Mouse (Mus musculus) midbrain, embryonic 13.5 days (tissue): Measurements from ENCODE around the gene Mex3a. TPM values are rescaled to one million over a fixed set of nuclear protein-coding genes. Genes with fewer than 3 reads are reported as not detected.

Experiments
- ATAC-seq: fragments of 200-750 bp; cut with Nextera tagmentation; 2 replicates; pipeline ENCODE4 v1.8.0; 2017; ENCODE audit warnings: mild to moderate bottlenecking, moderate TSS enrichment, moderate library complexity
- H3K27ac ChIP-seq: fragments of 300-500 bp; sonication (generic); 2 replicates; pipeline ENCODE4 v1.5.1; 2015; ENCODE audit warnings: inconsistent platforms, mild to moderate bottlenecking, moderate library complexity
- H3K27me3 ChIP-seq: fragments of 300-500 bp; sonication (generic); 2 replicates; pipeline ENCODE4 v1.6.1; 2015; ENCODE audit warnings: mild to moderate bottlenecking, inconsistent platforms
- H3K36me3 ChIP-seq: fragments of 300-500 bp; sonication (generic); 2 replicates; pipeline ENCODE4 v1.6.1; 2015; ENCODE audit warnings: mild to moderate bottlenecking, inconsistent platforms
- H3K4me1 ChIP-seq: fragments of 300-500 bp; sonication (generic); replicated peaks from 2 replicates; pipeline ENCODE4 v1.6.1; 2015; ENCODE audit warnings: inconsistent platforms
- H3K4me2 ChIP-seq: fragments of 300-500 bp; sonication (generic); replicated peaks from 2 replicates; pipeline ENCODE4 v1.6.1; 2015; ENCODE audit warnings: moderate library complexity, mild to moderate bottlenecking, inconsistent platforms
- H3K4me3 ChIP-seq: fragments of 300-500 bp; sonication (generic); replicated peaks from 2 replicates; pipeline ENCODE4 v1.5.1; 2015; ENCODE audit warnings: mild to moderate bottlenecking, inconsistent platforms
- H3K9ac ChIP-seq: fragments of 300-500 bp; sonication (generic); replicated peaks from 2 replicates; pipeline ENCODE4 v1.6.1; 2015; ENCODE audit warnings: mild to moderate bottlenecking, inconsistent platforms
- H3K9me3 ChIP-seq: fragments of 300-500 bp; sonication (generic); 2 replicates; pipeline ENCODE4 v1.6.1; 2016; ENCODE audit warnings: mild to moderate bottlenecking, inconsistent platforms
- WGBS: fragments of 180-500 bp; shearing (Covaris S2); methylation state at CpG from one replicate; pipeline ENCODE4 v1.1.7; 2015; 5-methylcytosine and 5-hydroxymethylcytosine counted together
- polyA plus RNA-seq: library from polyadenylated mRNA; unstranded; fragments of >200 nt; fragmentation: Nextera tagmentation; extraction: Ambion mirVana; gene quantifications from 2 replicates; pipeline ENCODE4 v1.2.1, GENCODE M21; 2015

The Mex3a gene
- 49.5 and 51.5 TPM in 2 replicates for polyA plus RNA-seq

- Histone ChIP-seq H3K27me3 (no peaks in the 10 kb centered on the region), H3K4me2 (peak within 1 kb of the TSS; percentile 89), H3K9me3 (no peaks in the 10 kb centered on the region), H3K9ac (peak within 1 kb of the TSS; percentile 100), H3K27ac (peak within 1 kb of the TSS; percentile 99), H3K4me1 (peaks cover 66% of the 10 kb centered on the region), H3K4me3 (peak within 1 kb of the TSS; percentile 94), H3K36me3 (peaks cover 17% of the 10 kb centered on the region)
- WGBS: 2% methylated on average over 12 of the region's 31 CpGs
- ATAC-seq: no peak
Measured at GRCm38 (mm10) chr3:88532299-88532674, at the start of gene Mex3a. Mex3a (plus strand) TSS chr3:88532395.

GRCm38 (mm10) chr3:88483141-88483540 is 49.1 kb upstream of the Mex3a start:
- WGBS: 72% methylated on average over 8 of the region's 8 CpGs
- no peak overlapping the region for H3K27ac ChIP-seq
- no peaks in the 10 kb centered on the region for H3K9me3 ChIP-seq
- peak; percentile 29; the same call in 1 of the 2 replicates for ATAC-seq
- peaks cover 10% of the 10 kb centered on the region; the same call in 1 of the 2 replicates for H3K36me3 ChIP-seq
- no peak overlapping the region for H3K4me3 ChIP-seq
- no peak overlapping the region for H3K4me2 ChIP-seq
- H3K9ac ChIP-seq: 0 out of 2 replicates have a peak overlapping the region, but pooled peaks have one; percentile 2
- H3K4me1 ChIP-seq: peaks cover 10% of the 10 kb centered on the region
- peaks cover 68% of the 10 kb centered on the region for H3K27me3 ChIP-seq

GRCm38 (mm10) chr3:88483621-88484020 is 48.6 kb upstream of the Mex3a start:
- Histone ChIP-seq H3K9ac (0 out of 2 replicates have a peak overlapping the region, but pooled peaks have one; percentile 2), H3K27ac (no peak overlapping the region), H3K27me3 (peaks cover 68% of the 10 kb centered on the region), H3K4me1 (peaks cover 15% of the 10 kb centered on the region), H3K36me3 (peaks cover 10% of the 10 kb centered on the region; the same call in 1 of the 2 replicates), H3K4me2 (no peak overlapping the region), H3K9me3 (no peaks in the 10 kb centered on the region), H3K4me3 (no peak overlapping the region)
- peak; percentile 74 for ATAC-seq
- 4% methylated on average over 5 of the region's 5 CpGs for WGBS

GRCm38 (mm10) chr3:88484597-88485316 is 47.4 kb upstream of the Mex3a start:
- peak overlapping the region; percentile 18 for H3K4me3 ChIP-seq
- no peak overlapping the region for H3K27ac ChIP-seq
- H3K4me1 ChIP-seq: peaks cover 17% of the 10 kb centered on the region
- H3K36me3 ChIP-seq: peaks cover 10% of the 10 kb centered on the region; the same call in 1 of the 2 replicates
- H3K4me2 ChIP-seq: peak overlapping the region; percentile 44
- peak overlapping the region; percentile 32; the same call in 1 of the 2 replicates for H3K9ac ChIP-seq
- no peak for ATAC-seq
- H3K27me3 ChIP-seq: peaks cover 68% of the 10 kb centered on the region
- 14% methylated on average over 39 of the region's 39 CpGs for WGBS
- H3K9me3 ChIP-seq: no peaks in the 10 kb centered on the region

- H3K27me3 ChIP-seq: peaks cover 63% of the 10 kb centered on the region
- WGBS: 80% methylated on average over 5 of the region's 5 CpGs
- peaks cover 10% of the 10 kb centered on the region; the same call in 1 of the 2 replicates for H3K36me3 ChIP-seq
Measured at GRCm38 (mm10) chr3:88486043-88486442, 46.2 kb upstream of the Mex3a start.

GRCm38 (mm10) chr3:88486887-88487286 is 45.3 kb upstream of the Mex3a start:
- WGBS: 72% methylated on average over 4 of the region's 4 CpGs
- Histone ChIP-seq H3K36me3 (peaks cover 10% of the 10 kb centered on the region; the same call in 1 of the 2 replicates), H3K4me3 (no peak overlapping the region), H3K27ac (no peak overlapping the region), H3K4me2 (no peak overlapping the region), H3K9me3 (no peaks in the 10 kb centered on the region), H3K4me1 (peaks cover 17% of the 10 kb centered on the region), H3K9ac (no peak overlapping the region), H3K27me3 (peaks cover 58% of the 10 kb centered on the region)
- ATAC-seq: no peak

More at GRCm38 (mm10) chr3:88486043-88486442, 46.2 kb upstream of the Mex3a start:
- no peaks in the 10 kb centered on the region for H3K9me3 ChIP-seq
- no peak for ATAC-seq
- no peak overlapping the region for H3K9ac ChIP-seq
- peaks cover 17% of the 10 kb centered on the region for H3K4me1 ChIP-seq
- H3K27ac ChIP-seq: no peak overlapping the region
- H3K4me2 ChIP-seq: no peak overlapping the region
- no peak overlapping the region for H3K4me3 ChIP-seq

- H3K4me1 ChIP-seq: peaks cover 19% of the 10 kb centered on the region
- peaks cover 10% of the 10 kb centered on the region; the same call in 1 of the 2 replicates for H3K36me3 ChIP-seq
- no peak overlapping the region for H3K9ac ChIP-seq
- H3K4me2 ChIP-seq: no peak overlapping the region
- H3K9me3 ChIP-seq: no peaks in the 10 kb centered on the region
- H3K27ac ChIP-seq: no peak overlapping the region
- peaks cover 53% of the 10 kb centered on the region for H3K27me3 ChIP-seq
- ATAC-seq: no peak
- 77% methylated on average over 1 of the region's 1 CpGs for WGBS
- no peak overlapping the region for H3K4me3 ChIP-seq
Measured at GRCm38 (mm10) chr3:88487396-88487795, 44.8 kb upstream of the Mex3a start.

GRCm38 (mm10) chr3:88493706-88494582 is 38.3 kb upstream of the Mex3a start:
- no peaks in the 10 kb centered on the region for H3K27me3 ChIP-seq
- H3K4me1 ChIP-seq: peaks cover 17% of the 10 kb centered on the region
- H3K9ac ChIP-seq: no peak overlapping the region
- no peak overlapping the region for H3K4me2 ChIP-seq
- H3K9me3 ChIP-seq: no peaks in the 10 kb centered on the region
- no peak overlapping the region for H3K27ac ChIP-seq
- H3K36me3 ChIP-seq: no peaks in the 10 kb centered on the region
- ATAC-seq: no peak
- WGBS: 77% methylated on average over 11 of the region's 11 CpGs
- H3K4me3 ChIP-seq: no peak overlapping the region

GRCm38 (mm10) chr3:88494836-88495628 is 37.2 kb upstream of the Mex3a start:
- no peak overlapping the region for H3K27ac ChIP-seq
- no peaks in the 10 kb centered on the region for H3K36me3 ChIP-seq
- WGBS: 72% methylated on average over 9 of the region's 9 CpGs

GRCm38 (mm10) chr3:88495741-88496415 is 36.3 kb upstream of the Mex3a start:
- H3K36me3 ChIP-seq: no peaks in the 10 kb centered on the region
- H3K27me3 ChIP-seq: peaks cover 3% of the 10 kb centered on the region; the same call in 1 of the 2 replicates
- WGBS: 86% methylated on average over 10 of the region's 10 CpGs
- no peak for ATAC-seq
- H3K4me3 ChIP-seq: no peak overlapping the region
- H3K27ac ChIP-seq: no peak overlapping the region
- H3K9ac ChIP-seq: no peak overlapping the region
- H3K4me1 ChIP-seq: peaks cover 19% of the 10 kb centered on the region
- no peaks in the 10 kb centered on the region for H3K9me3 ChIP-seq
- H3K4me2 ChIP-seq: no peak overlapping the region

More at GRCm38 (mm10) chr3:88494836-88495628, 37.2 kb upstream of the Mex3a start:
- H3K9me3 ChIP-seq: no peaks in the 10 kb centered on the region
- peaks cover 17% of the 10 kb centered on the region for H3K4me1 ChIP-seq
- H3K4me2 ChIP-seq: no peak overlapping the region
- no peak overlapping the region for H3K9ac ChIP-seq
- ATAC-seq: no peak
- H3K4me3 ChIP-seq: no peak overlapping the region
- H3K27me3 ChIP-seq: no peaks in the 10 kb centered on the region

- Histone ChIP-seq H3K4me2 (no peak overlapping the region), H3K4me1 (peaks cover 30% of the 10 kb centered on the region), H3K27me3 (peaks cover 28% of the 10 kb centered on the region), H3K36me3 (no peaks in the 10 kb centered on the region), H3K27ac (no peak overlapping the region), H3K9me3 (no peaks in the 10 kb centered on the region), H3K9ac (no peak overlapping the region), H3K4me3 (no peak overlapping the region)
- no peak for ATAC-seq
- 84% methylated on average over 4 of the region's 4 CpGs for WGBS
Measured at GRCm38 (mm10) chr3:88499580-88499979, 32.6 kb upstream of the Mex3a start.
